Mouse (Mus musculus) liver, adult 2 months (tissue): ENCODE measurements around the gene Dpy19l3.

Source experiments
- CTCF ChIP-seq: fragments of 200-500 bp; IDR thresholded peaks from 2 replicates; pipeline ENCODE4 v1.5.1; 2011; ENCODE audit warnings: low read depth, low read length, control low read depth
- POLR2A ChIP-seq: fragments of 200-500 bp; IDR thresholded peaks from 2 replicates; pipeline ENCODE4 v1.6.1; 2011; ENCODE audit warnings: low read length, control low read depth; ENCODE audit not compliant: insufficient read depth; ENCODE audit errors: extremely low read depth

DNA sequence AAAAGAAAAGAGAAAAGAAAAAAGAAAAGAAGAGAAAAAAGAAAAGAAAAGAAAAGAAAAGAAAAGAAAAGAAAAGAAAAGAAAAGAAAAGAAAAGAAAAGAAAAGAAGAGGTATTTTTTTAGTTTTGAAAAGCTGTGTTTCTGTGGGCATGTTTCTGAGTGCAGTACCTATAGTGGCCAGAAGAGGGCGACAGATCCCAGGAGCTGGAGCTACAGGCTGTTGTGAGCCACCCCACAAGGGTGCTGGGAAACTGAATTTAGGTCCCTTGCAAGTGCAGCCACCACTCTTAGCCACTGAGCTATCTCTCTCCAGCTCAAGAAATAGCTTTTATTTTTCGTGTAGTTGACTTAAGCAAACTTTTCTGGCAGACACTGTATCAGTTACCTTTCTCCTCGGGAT lies 95.1 kb downstream of the Dpy19l3 start:
- TF ChIP-seq CTCF (peak; percentile 86), POLR2A (no peak)
